Mouse (Mus musculus): Measurements from ENCODE around the gene 1700021F05Rik.

- TF ChIP-seq POLR2A (IDR thresholded peaks at IDR 0.05; ENCODE audit: low read depth, low read length) (no peak), CTCF (IDR thresholded peaks at IDR 0.05; ENCODE audit: extremely low read depth, insufficient read depth, insufficient read length, insufficient replicate concordance) (no peak)
Measured at GRCm38 (mm10) chr10:43512976-43513375, 27.8 kb downstream of the 1700021F05Rik start.
